Mouse (Mus musculus): Measurements from ENCODE around the gene Tubgcp6. TPM values are rescaled to one million over a fixed set of nuclear protein-coding genes. Genes with fewer than 3 reads are reported as not detected.

Tubgcp6 gene
- polyA plus RNA-seq, 1 experiment from 2014 or later = 12.7 TPM

GRCm38 (mm10) chr15:89126622-89127021 lies 3.7 kb upstream of the Tubgcp6 start:
- Histone ChIP-seq H3K4me3 (no peak overlapping the region), H3K4me2 (no peak overlapping the region), H3K27ac (no peak overlapping the region), H3K4me1 (peaks cover 38% of the 10 kb centered on the region), H3K9me3 (no peaks in the 10 kb centered on the region), H3K36me3 (peaks cover 9% of the 10 kb centered on the region; the same call in 1 of the 2 replicates), H3K9ac (no peak overlapping the region), H3K27me3 (no peaks in the 10 kb centered on the region)
- WGBS = 87% methylated on average over 8 of the region's 8 CpGs
- ATAC-seq (ENCODE audit: insufficient number of reproducible peaks, low FRiP score, low TSS enrichment, low read depth) = no peak

- no peak for ATAC-seq (ENCODE audit: insufficient number of reproducible peaks, low FRiP score, low TSS enrichment, low read depth)
- Histone ChIP-seq H3K4me2 (no peak overlapping the region), H3K9me3 (no peaks in the 10 kb centered on the region), H3K4me3 (no peak overlapping the region), H3K27ac (no peak overlapping the region), H3K27me3 (no peaks in the 10 kb centered on the region), H3K4me1 (peaks cover 49% of the 10 kb centered on the region), H3K36me3 (peaks cover 9% of the 10 kb centered on the region; the same call in 1 of the 2 replicates), H3K9ac (no peak overlapping the region)
- 94% methylated on average over 9 of the region's 9 CpGs for WGBS
Observed at GRCm38 (mm10) chr15:89125351-89125750, 2.4 kb upstream of the Tubgcp6 start.

GRCm38 (mm10) chr15:89124312-89124711 lies 1.4 kb upstream of the Tubgcp6 start:
- no peak overlapping the region for H3K4me2 ChIP-seq
- WGBS = 89% methylated on average over 3 of the region's 3 CpGs
- no peaks in the 10 kb centered on the region for H3K27me3 ChIP-seq
- no peak overlapping the region for H3K9ac ChIP-seq
- peaks cover 19% of the 10 kb centered on the region for H3K36me3 ChIP-seq
- H3K4me1 ChIP-seq = peaks cover 57% of the 10 kb centered on the region
- no peak overlapping the region for H3K4me3 ChIP-seq
- no peaks in the 10 kb centered on the region for H3K9me3 ChIP-seq
- no peak overlapping the region for H3K27ac ChIP-seq
- ATAC-seq (ENCODE audit: insufficient number of reproducible peaks, low FRiP score, low TSS enrichment, low read depth) = no peak

GRCm38 (mm10) chr15:89123595-89123994 lies 683 bp upstream of the Tubgcp6 start:
- Histone ChIP-seq H3K36me3 (peaks cover 22% of the 10 kb centered on the region), H3K27me3 (no peaks in the 10 kb centered on the region), H3K9ac (peak overlapping the region; percentile 73; the same call in 1 of the 2 replicates), H3K4me2 (peak overlapping the region; percentile 90), H3K27ac (peak overlapping the region; percentile 82), H3K4me1 (peaks cover 52% of the 10 kb centered on the region), H3K9me3 (no peaks in the 10 kb centered on the region), H3K4me3 (peak overlapping the region; percentile 71)
- no peak for ATAC-seq (ENCODE audit: insufficient number of reproducible peaks, low FRiP score, low TSS enrichment, low read depth)
- WGBS = 18% methylated on average over 11 of the region's 11 CpGs

- H3K36me3 ChIP-seq = peaks cover 51% of the 10 kb centered on the region
- peaks cover 28% of the 10 kb centered on the region for H3K4me1 ChIP-seq
- no peak overlapping the region for H3K4me3 ChIP-seq
- ATAC-seq (ENCODE audit: insufficient number of reproducible peaks, low FRiP score, low TSS enrichment, low read depth) = no peak
- H3K27me3 ChIP-seq = no peaks in the 10 kb centered on the region
- H3K27ac ChIP-seq = no peak overlapping the region
- no peak overlapping the region for H3K4me2 ChIP-seq
- H3K9ac ChIP-seq = no peak overlapping the region
- no peaks in the 10 kb centered on the region for H3K9me3 ChIP-seq
Observed at GRCm38 (mm10) chr15:89118007-89118406, 4.9 kb downstream of the Tubgcp6 start.

- peaks cover 90% of the 10 kb centered on the region for H3K36me3 ChIP-seq
- no peak overlapping the region for H3K27ac ChIP-seq
- no peak overlapping the region for H3K4me2 ChIP-seq
- H3K27me3 ChIP-seq = no peaks in the 10 kb centered on the region
- no peaks in the 10 kb centered on the region for H3K9me3 ChIP-seq
- H3K9ac ChIP-seq = no peak overlapping the region
- no peak overlapping the region for H3K4me3 ChIP-seq
- H3K4me1 ChIP-seq = no peaks in the 10 kb centered on the region
- 76% methylated on average over 9 of the region's 9 CpGs for WGBS
- ATAC-seq (ENCODE audit: insufficient number of reproducible peaks, low FRiP score, low TSS enrichment, low read depth) = no peak
Observed at GRCm38 (mm10) chr15:89110147-89110546, 12.8 kb downstream of the Tubgcp6 start.

- no peak for ATAC-seq (ENCODE audit: insufficient number of reproducible peaks, low FRiP score, low TSS enrichment, low read depth)
- Histone ChIP-seq H3K4me3 (no peak overlapping the region), H3K9ac (no peak overlapping the region), H3K36me3 (peaks cover 100% of the 10 kb centered on the region), H3K4me2 (no peak overlapping the region), H3K4me1 (no peaks in the 10 kb centered on the region), H3K27me3 (no peaks in the 10 kb centered on the region), H3K27ac (no peak overlapping the region), H3K9me3 (no peaks in the 10 kb centered on the region)
- WGBS = 89% methylated on average over 1 of the region's 1 CpGs
Observed at GRCm38 (mm10) chr15:89106976-89107375, 15.9 kb downstream of the Tubgcp6 start.

GRCm38 (mm10) chr15:89106073-89106472 lies 16.8 kb downstream of the Tubgcp6 start:
- H3K27ac ChIP-seq = no peak overlapping the region
- no peaks in the 10 kb centered on the region for H3K9me3 ChIP-seq
- H3K36me3 ChIP-seq = peaks cover 100% of the 10 kb centered on the region
- no peak overlapping the region for H3K4me3 ChIP-seq
- H3K4me2 ChIP-seq = no peak overlapping the region
- no peaks in the 10 kb centered on the region for H3K4me1 ChIP-seq
- no peak overlapping the region for H3K9ac ChIP-seq
- no peak for ATAC-seq (ENCODE audit: insufficient number of reproducible peaks, low FRiP score, low TSS enrichment, low read depth)
- 94% methylated on average over 13 of the region's 13 CpGs for WGBS
- no peaks in the 10 kb centered on the region for H3K27me3 ChIP-seq

GRCm38 (mm10) chr15:89104425-89104824 lies 18.5 kb downstream of the Tubgcp6 start:
- ATAC-seq (ENCODE audit: insufficient number of reproducible peaks, low FRiP score, low TSS enrichment, low read depth) = no peak
- Histone ChIP-seq H3K27ac (no peak overlapping the region), H3K36me3 (peaks cover 100% of the 10 kb centered on the region), H3K4me1 (no peaks in the 10 kb centered on the region), H3K27me3 (no peaks in the 10 kb centered on the region), H3K4me3 (no peak overlapping the region), H3K9ac (no peak overlapping the region), H3K4me2 (no peak overlapping the region), H3K9me3 (no peaks in the 10 kb centered on the region)
- WGBS = 95% methylated on average over 8 of the region's 8 CpGs

- Histone ChIP-seq H3K4me2 (no peak overlapping the region), H3K36me3 (peaks cover 100% of the 10 kb centered on the region)
Observed at GRCm38 (mm10) chr15:89103921-89104320, 19.0 kb downstream of the Tubgcp6 start.

GRCm38 (mm10) chr15:89102646-89103045 lies 20.3 kb downstream of the Tubgcp6 start:
- ATAC-seq (ENCODE audit: insufficient number of reproducible peaks, low FRiP score, low TSS enrichment, low read depth) = no peak
- Histone ChIP-seq H3K36me3 (peaks cover 100% of the 10 kb centered on the region), H3K9me3 (no peaks in the 10 kb centered on the region), H3K4me1 (no peaks in the 10 kb centered on the region), H3K27ac (no peak overlapping the region), H3K4me2 (no peak overlapping the region), H3K4me3 (no peak overlapping the region), H3K9ac (no peak overlapping the region), H3K27me3 (no peaks in the 10 kb centered on the region)
- WGBS = 84% methylated on average over 5 of the region's 5 CpGs

More at GRCm38 (mm10) chr15:89103921-89104320, 19.0 kb downstream of the Tubgcp6 start:
- no peak for ATAC-seq (ENCODE audit: insufficient number of reproducible peaks, low FRiP score, low TSS enrichment, low read depth)
- H3K9me3 ChIP-seq = no peaks in the 10 kb centered on the region
- no peaks in the 10 kb centered on the region for H3K27me3 ChIP-seq
- no peak overlapping the region for H3K4me3 ChIP-seq
- no peaks in the 10 kb centered on the region for H3K4me1 ChIP-seq
- H3K27ac ChIP-seq = no peak overlapping the region
- H3K9ac ChIP-seq = no peak overlapping the region
- WGBS = 87% methylated on average over 10 of the region's 10 CpGs

- no peak for ATAC-seq (ENCODE audit: insufficient number of reproducible peaks, low FRiP score, low TSS enrichment, low read depth)
- Histone ChIP-seq H3K9ac (no peak overlapping the region), H3K9me3 (no peaks in the 10 kb centered on the region), H3K27me3 (no peaks in the 10 kb centered on the region), H3K27ac (no peak overlapping the region), H3K4me1 (no peaks in the 10 kb centered on the region), H3K36me3 (peaks cover 100% of the 10 kb centered on the region), H3K4me3 (no peak overlapping the region), H3K4me2 (no peak overlapping the region)
- WGBS = 90% methylated on average over 12 of the region's 12 CpGs
Observed at GRCm38 (mm10) chr15:89100823-89101222, 22.1 kb downstream of the Tubgcp6 start.

GRCm38 (mm10) chr15:89098616-89099015 lies 24.3 kb downstream of the Tubgcp6 start:
- no peaks in the 10 kb centered on the region for H3K9me3 ChIP-seq
- peaks cover 100% of the 10 kb centered on the region for H3K36me3 ChIP-seq
- no peak for ATAC-seq (ENCODE audit: insufficient number of reproducible peaks, low FRiP score, low TSS enrichment, low read depth)

More at GRCm38 (mm10) chr15:89098616-89099015, 24.3 kb downstream of the Tubgcp6 start:
- 88% methylated on average over 7 of the region's 7 CpGs for WGBS
- H3K27me3 ChIP-seq = no peaks in the 10 kb centered on the region
- H3K4me1 ChIP-seq = no peaks in the 10 kb centered on the region
- H3K9ac ChIP-seq = no peak overlapping the region
- no peak overlapping the region for H3K4me3 ChIP-seq
- no peak overlapping the region for H3K27ac ChIP-seq
- no peak overlapping the region for H3K4me2 ChIP-seq
